Mouse (Mus musculus): ENCODE measurements around the gene Rbm12. TPM values are rescaled to one million over a fixed set of nuclear protein-coding genes. Genes with fewer than 3 reads are reported as not detected.

Rbm12 gene
- total RNA-seq (2012; rRNA removed) (9.6 and 13.2 TPM in 2 replicates), total RNA-seq (2014; rRNA removed) (20.7 and 25.2 TPM in 2 replicates), polyA plus RNA-seq (2012; ENCODE audit: insufficient read length, low read depth) (33.4 and 36.5 TPM in 2 replicates)

GRCm38 (mm10) chr2:156111358-156112079 lies at the start of gene Rbm12, which contains the start of gene Cpne1:
Gene Rbm12, minus strand, starts transcription at chr2:156111978.
Gene Cpne1, minus strand, starts transcription at chr2:156111965.
- Histone ChIP-seq H3K4me2 (ENCODE audit: insufficient read depth, low read depth, poor library complexity, severe bottlenecking) (peak within 1 kb of the TSS; percentile 37), H3K9me3 (replicated peaks; ENCODE audit: low read length) (peaks cover 2% of the 10 kb centered on the region), H3K9ac (ENCODE audit: insufficient read depth, low read depth) (peak within 1 kb of the TSS; percentile 59), H3K27me3 (replicated peaks) (no peaks in the 10 kb centered on the region), H3K4me3 (replicated peaks in 1 of 3; ENCODE audit: low read depth in 2 of 3, low read length in 2 of 3, poor library complexity in 1 of 3) (peak within 1 kb of the TSS; percentile 75 to 94 (median 93)), H3K27ac (ENCODE audit: insufficient read depth, low read depth) (peak within 1 kb of the TSS; percentile 8; the same call in 1 of the 2 replicates), H3K36me3 (replicated peaks in 1 of 2; ENCODE audit: control insufficient read depth in 1 of 2, insufficient read depth in 1 of 2, low read length in 1 of 2) (peaks cover 0 to 11% of the 10 kb centered on the region in 2 experiments), H3K4me1 (ENCODE audit: control insufficient read depth in 1 of 2, insufficient read depth in 2 of 2) (peaks cover 2 to 27% of the 10 kb centered on the region in 2 experiments; a peak in 1 of 4 replicates), H3K79me2 (replicated peaks; ENCODE audit: control insufficient read depth, extremely low read depth, insufficient read depth, poor library complexity, severe bottlenecking) (peaks cover 49% of the 10 kb centered on the region)
- in situ Hi-C loops (cut with MboI; ENCODE audit: low pct_ligation_motif_present, low pct_unique_long_range_greater_than_20kb, low sequenced_read_pairs) (no loop called here), dilution Hi-C loops (cut with MboI; ENCODE audit: extremely low pct_ligation_motif_present, extremely low pct_unique_long_range_greater_than_20kb, low sequenced_read_pairs) (no loop called here)
- peak; percentile 89 for DNase-seq (ENCODE audit: extremely low read depth)
- TF ChIP-seq PAX5 (IDR thresholded peaks at IDR 0.05; ENCODE audit: low read length) (no peak), JUND (conservative IDR thresholded peaks at IDR 0.05; ENCODE audit: low read depth, low read length) (no peak), EP300 (IDR thresholded peaks at IDR 0.05; ENCODE audit: low read length) (no peak), TBP (conservative IDR thresholded peaks at IDR 0.05; ENCODE audit: low read depth, low read length) (no peak; the same call in 1 of the 2 replicates), TCF12 (IDR thresholded peaks at IDR 0.05; ENCODE audit: low read depth, low read length) (peak; percentile 90), MAX (IDR thresholded peaks at IDR 0.05; ENCODE audit: low read length) (no peak; the same call in 1 of the 2 replicates), MAFK (IDR thresholded peaks at IDR 0.05; ENCODE audit: insufficient replicate concordance, low read length) (no peak), USF1 (IDR thresholded peaks at IDR 0.05; ENCODE audit: low read depth, low read length) (peak; percentile 58), MAZ (IDR thresholded peaks at IDR 0.05; ENCODE audit: low read depth, low read length) (peak; percentile 90), POLR2AphosphoS2 (IDR thresholded peaks at IDR 0.05; ENCODE audit: low read depth, low read length) (0 out of 2 replicates have a peak, but pooled peaks have one; percentile 42), MEF2A (IDR thresholded peaks at IDR 0.05; ENCODE audit: borderline replicate concordance, low read depth, low read length) (no peak; the same call in 1 of the 2 replicates), ZKSCAN1 (IDR thresholded peaks at IDR 0.05; ENCODE audit: borderline replicate concordance, low read depth, low read length) (no peak), ZMIZ1 (IDR thresholded peaks at IDR 0.05; ENCODE audit: low read depth, low read length) (peak; percentile 89), ZNF384 (IDR thresholded peaks at IDR 0.05; ENCODE audit: low read depth, low read length) (no peak), ZC3H11A (IDR thresholded peaks at IDR 0.05; ENCODE audit: low read depth, low read length) (0 out of 2 replicates have a peak, but pooled peaks have one; percentile 1), GABPA (IDR thresholded peaks at IDR 0.05; ENCODE audit: insufficient replicate concordance, low read depth, low read length) (no peak), E2F4 (IDR thresholded peaks at IDR 0.05; ENCODE audit: insufficient replicate concordance, low read depth, low read length) (no peak), JUN (IDR thresholded peaks at IDR 0.05; ENCODE audit: insufficient read depth, low read depth, low read length) (no peak), POLR2A (IDR thresholded peaks at IDR 0.05; ENCODE audit: low read depth, low read length) (peak; percentile 94), USF2 (conservative IDR thresholded peaks at IDR 0.05; ENCODE audit: low read depth, low read length) (no peak; the same call in 1 of the 2 replicates), BHLHE40 (IDR thresholded peaks at IDR 0.05; ENCODE audit: low read depth, low read length) (no peak), KAT2A (IDR thresholded peaks at IDR 0.05; ENCODE audit: insufficient replicate concordance, low read length) (no peak), MXI1 (IDR thresholded peaks at IDR 0.05; ENCODE audit: low read depth, low read length) (peak; percentile 36; the same call in 1 of the 2 replicates), MYC (IDR thresholded peaks at IDR 0.05; ENCODE audit: low read depth, low read length) (no peak), CHD2 (IDR thresholded peaks at IDR 0.05; ENCODE audit: low read length) (no peak), SIN3A (IDR thresholded peaks at IDR 0.05; ENCODE audit: low read length) (peak; percentile 52; the same call in 1 of the 2 replicates), ETS1 (conservative IDR thresholded peaks at IDR 0.05; ENCODE audit: low read depth, low read length) (no peak), IRF4 (IDR thresholded peaks at IDR 0.05; ENCODE audit: low read depth, low read length) (peak; percentile 46), UBTF (IDR thresholded peaks at IDR 0.05; ENCODE audit: low read depth, low read length) (no peak), NRF1 (IDR thresholded peaks at IDR 0.05; ENCODE audit: low read depth, low read length) (peak; percentile 91), HCFC1 (IDR thresholded peaks at IDR 0.05; ENCODE audit: low read depth, low read length) (peak; percentile 67), NELFE (IDR thresholded peaks at IDR 0.05; ENCODE audit: low read depth, low read length) (peak; percentile 92), RCOR1 (conservative IDR thresholded peaks at IDR 0.05; ENCODE audit: low read depth, low read length) (no peak), ELF1 (IDR thresholded peaks at IDR 0.05; ENCODE audit: low read depth, low read length) (peak; percentile 76), RAD21 (IDR thresholded peaks at IDR 0.05; ENCODE audit: low read depth, low read length) (no peak), CHD1 (IDR thresholded peaks at IDR 0.05; ENCODE audit: low read depth, low read length) (no peak), CTCF (conservative IDR thresholded peaks at IDR 0.05 in 1 of 2, IDR thresholded peaks at IDR 0.05 in 1 of 2; ENCODE audit: low read depth in 2 of 2, low read length in 2 of 2) (no peak), SMC3 (IDR thresholded peaks at IDR 0.05; ENCODE audit: low read depth, low read length) (no peak)

Data from CH12.LX (cell line).